Mouse (Mus musculus) urinary bladder, postnatal 4 days (tissue): ENCODE data around the gene Sult2b1.

Experiments used
- DNase-seq, 2 experiments: peaks; one replicate each; pipeline ENCODE4 v3.0.0; 2021 to 2022; ENCODE audit warnings: low spot score in 2 of 2

The Sult2b1 gene

DNA sequence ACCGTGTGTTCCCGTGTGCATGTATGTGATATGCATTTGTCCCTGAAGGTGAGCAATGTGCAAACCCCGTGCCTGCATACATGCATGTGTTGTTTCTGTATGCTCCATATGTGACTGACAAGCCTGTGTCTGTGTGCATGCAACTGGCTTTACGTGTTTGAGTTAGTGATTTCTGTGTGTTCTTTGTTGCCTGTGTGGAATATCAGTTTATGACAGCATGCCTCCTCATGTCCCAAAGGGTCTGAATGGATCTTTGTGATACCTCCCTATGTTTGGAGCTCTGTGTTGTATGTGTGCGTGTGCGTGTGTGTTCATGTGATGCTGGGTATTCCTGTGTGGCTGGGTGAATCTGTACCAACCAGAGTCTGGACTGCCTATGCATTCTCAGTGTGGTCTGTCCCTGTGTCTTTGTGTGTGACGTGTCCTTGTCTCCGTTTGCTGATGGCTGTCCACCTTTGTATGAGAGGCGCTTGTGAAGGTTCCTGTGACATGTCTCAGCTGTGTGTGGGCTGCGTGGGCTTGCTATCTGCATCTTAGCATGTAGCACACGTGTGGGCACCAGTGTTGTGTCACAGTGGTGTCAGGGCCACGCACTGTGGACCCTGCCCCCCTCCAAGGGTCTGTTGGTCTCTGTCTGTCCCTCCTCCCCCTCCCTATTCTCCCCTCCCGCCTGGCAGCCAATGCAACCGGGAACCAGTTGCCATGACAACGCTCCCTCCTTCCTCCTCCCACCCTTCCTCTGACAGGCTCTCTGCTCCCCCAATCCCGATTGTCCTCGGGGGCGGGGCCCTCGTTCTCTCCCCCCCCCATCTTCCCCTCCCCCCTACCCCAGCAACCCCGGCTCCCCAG is at the start of gene Sult2b1:
Gene Sult2b1 (minus strand): TSS at position 146 of the 849 bp plus-strand sequence.
- peak in 1 of 2 experiments; percentile 47 for DNase-seq

DNA sequence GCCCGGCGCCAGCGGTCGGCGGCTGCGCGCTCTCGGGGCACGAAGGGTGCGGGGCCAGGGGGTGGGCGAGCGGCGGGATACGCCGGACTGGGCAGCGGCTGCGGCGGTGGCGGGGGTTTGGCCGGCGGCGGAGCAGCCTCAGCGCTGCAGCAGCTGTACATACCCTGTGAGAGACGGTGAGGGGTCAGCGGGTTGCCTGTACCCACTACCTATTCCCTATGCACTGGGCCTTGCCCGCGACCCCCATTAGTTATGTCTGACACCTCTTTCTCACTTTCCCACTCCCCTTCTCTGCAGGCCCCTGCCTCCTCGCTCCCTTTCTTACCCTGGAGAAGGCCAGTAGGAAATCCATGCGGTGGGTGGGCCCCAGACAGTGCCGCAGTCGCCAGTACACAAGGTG is 49.5 kb upstream of the Sult2b1 start:
- DNase-seq = no peak

DNA sequence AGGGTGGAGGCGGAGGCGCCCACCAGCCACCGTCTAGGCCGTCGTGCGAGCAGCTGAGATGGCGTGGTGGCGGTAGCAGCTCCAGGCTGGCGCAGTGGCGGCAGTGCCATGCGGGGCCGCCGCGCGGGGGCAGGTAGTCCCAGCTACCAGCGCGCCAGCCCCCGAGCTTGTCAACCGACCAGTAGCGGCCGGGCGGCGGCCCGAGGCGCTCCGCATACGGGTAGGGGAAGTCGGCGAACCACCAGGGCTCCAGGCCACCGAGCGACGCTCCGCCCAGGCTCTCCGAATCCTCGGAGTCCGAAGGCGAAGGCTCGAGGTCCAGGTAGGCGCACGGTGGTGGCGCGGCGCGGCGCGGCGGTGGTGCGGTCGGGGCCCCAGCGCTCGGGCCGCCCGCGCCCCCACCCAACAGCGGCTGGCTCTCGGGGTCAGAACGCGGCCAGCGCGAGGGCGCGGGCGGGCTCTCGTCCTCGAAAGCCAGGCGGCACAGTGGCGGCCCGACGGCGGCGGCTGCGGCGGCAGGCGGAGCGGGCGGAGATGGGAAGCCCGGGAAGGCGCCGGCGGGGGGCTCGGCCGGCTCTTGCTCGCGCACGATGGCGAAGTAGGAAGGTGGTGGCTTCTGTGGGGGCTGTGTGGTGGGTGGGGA is 48.8 kb upstream of the Sult2b1 start:
- DNase-seq = no peak

DNA sequence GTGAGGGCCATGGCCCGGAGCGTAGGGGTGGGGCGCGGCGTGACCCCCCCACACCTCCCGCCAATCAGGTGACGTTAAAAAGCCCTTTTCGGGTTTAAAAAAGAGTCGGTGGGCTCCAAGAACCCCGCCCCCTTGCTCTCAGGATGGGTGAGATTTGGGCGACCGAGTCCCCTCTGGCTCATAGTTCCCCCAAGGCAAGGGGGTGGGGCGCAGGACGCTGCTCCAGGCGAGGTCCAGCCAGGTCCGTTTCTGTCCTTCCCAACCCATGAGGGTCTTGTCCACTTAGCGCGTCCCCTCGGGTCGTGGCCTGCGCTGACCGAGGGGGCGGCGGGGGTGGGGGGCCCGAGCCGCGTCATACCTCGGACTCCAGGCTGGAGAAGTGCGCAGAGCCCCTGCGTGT is 48.0 kb upstream of the Sult2b1 start:
- DNase-seq = no peak

DNA sequence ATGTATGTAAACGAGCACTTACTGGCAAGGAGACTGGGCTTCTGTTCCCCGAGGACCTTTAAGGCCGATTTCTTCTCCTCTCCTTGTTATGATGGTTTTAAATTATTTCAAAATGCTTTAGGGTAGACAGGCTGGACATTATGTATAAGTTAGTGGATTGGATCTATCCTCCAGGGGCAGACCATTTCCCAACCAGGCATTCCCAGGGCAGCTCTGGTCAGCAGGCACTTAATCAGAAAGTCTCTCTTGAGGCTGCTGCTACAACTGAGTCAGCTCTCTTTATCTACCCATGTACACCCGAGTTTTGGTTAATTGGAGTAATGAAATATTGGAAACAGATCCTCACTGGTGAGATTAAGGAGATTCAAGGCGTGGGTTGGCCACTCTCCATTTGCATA is 46.7 kb upstream of the Sult2b1 start:
- DNase-seq = no peak

DNA sequence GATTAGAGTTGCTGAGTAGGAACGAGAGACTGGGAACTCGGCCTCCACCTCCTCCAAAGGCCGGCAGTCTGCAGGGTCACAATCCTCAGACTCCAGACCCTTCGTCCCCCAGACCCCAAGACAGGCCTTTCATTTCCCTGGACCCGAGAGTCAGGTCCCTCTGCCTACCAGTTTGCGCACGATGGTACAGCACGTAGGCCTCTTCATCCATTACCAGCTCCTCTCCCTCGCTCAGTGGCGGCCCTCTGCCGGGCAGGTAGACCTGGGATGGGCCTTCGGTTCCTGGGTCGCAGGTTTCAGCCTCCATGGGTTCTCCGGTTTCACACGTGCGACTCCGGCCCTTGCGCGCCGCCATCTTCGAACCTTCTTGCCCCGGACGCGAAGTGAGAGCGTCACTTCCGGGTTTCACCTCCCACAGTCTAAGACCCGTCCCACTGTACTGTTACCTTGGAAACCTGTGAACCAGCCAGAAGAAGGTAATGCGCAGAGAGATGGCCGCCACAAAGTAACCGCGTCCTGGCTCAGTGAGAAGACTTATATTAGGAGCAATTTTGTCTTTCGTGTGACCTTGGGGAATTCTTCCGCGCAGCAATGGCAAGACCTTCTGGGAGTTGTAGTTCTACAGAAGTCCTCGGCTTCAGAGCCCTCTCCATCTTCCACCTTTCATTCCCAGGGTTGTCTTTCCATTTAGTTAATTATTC is 46.1 kb upstream of the Sult2b1 start, which contains the start of gene Grwd1:
Gene Grwd1 (minus strand): TSS at position 518 of the 701 bp plus-strand sequence.
- DNase-seq = peak; percentile 77 to 80

DNA sequence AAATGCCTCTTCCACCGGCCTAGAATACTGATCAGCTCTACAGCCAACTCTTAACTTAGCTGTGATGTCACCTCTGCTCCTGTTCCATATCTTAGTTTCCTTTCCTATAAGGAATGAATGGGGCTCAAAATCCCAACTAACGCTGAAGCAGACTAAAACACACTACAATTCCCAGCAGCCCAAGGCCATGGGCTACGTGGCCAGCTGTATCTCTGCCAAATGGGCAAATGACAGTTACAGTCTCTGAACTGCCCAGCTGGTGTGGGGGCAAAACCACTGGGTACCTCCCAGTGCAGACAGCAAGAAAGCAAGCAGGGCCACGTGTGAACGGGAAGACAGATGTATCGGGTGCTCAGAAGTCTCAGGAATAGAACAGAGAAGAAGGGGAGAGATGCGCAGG is 42.2 kb upstream of the Sult2b1 start:
- no peak for DNase-seq

DNA sequence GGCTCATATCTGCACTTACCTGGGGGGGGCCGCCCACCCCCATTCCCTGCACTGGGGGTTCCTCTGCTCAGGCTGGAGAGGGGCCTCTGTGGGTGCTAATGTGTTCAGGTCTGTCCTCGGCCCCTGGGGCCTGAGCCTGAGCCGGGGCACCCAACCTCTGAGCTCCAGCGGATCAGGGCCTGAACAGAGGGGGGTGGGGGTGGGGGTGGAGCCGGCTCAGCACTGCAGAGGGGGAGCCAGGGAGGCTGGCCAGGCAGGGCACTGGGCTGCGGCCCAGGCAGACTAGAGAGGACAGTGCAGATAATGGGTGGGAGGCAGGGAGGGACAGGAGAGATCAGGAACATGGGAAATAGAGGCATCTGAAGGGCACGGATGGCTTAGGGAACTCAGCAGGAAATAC is 40.1 kb upstream of the Sult2b1 start, which contains the start of gene Kcnj14:
Gene Kcnj14 (minus strand): TSS at position 185 of the 400 bp plus-strand sequence.
- no peak for DNase-seq

DNA sequence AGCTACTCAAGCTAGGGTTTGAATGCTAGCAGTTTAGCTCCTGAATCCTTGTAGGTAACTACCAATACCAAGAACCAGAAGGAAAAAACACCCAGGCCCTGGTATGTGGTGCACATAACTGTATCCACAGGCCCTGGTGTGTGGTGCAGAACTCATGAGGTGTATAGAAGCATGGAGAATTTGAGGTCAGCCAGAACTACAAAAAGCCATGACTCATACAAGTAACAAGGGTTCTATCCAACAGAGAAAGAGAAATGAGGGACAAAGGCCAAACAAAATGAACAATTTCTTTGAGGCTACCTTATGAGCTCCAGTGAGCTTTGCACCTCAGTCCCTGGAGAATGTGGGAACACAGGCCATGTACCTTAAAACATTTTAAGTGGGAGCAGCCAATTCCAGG is 36.4 kb upstream of the Sult2b1 start:
- DNase-seq = no peak

DNA sequence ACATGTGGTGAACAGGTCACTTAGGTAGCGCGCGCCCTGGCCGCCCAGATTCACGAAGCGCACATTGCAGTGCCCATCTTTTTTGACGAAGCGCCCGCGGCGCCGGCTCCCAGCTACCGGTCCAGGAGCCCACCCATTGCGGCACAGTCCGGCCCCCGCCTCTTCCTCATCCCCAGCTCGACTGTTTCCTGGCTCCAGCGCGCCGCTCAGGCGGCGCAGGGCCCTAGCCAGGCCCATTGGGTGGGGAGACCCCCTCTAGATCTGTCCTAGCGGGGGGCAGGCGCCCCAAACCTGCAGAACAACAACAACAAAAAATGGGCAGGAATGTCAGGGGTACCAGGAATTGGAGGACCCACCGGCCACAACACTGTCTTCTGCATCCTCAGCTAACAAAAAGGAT is 35.4 kb upstream of the Sult2b1 start:
- no peak for DNase-seq

DNA sequence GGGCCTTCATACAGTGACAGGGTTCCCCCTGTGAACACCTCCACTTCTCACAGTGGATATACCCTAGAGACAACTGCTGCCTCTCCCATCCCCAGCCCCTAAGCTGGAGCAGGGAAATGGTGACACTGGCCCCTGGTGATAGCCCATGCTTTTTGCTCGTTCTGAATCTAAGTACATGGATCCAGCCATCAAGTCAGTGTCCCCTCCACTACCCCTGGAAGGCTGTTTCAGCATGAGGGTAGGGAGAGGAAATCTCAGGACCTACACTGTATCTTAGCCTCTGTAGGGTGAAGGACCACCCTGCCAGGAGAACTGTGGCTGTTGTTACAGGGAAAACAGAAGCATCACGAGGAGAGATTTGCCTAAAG is 31.5 kb upstream of the Sult2b1 start:
- DNase-seq = no peak

DNA sequence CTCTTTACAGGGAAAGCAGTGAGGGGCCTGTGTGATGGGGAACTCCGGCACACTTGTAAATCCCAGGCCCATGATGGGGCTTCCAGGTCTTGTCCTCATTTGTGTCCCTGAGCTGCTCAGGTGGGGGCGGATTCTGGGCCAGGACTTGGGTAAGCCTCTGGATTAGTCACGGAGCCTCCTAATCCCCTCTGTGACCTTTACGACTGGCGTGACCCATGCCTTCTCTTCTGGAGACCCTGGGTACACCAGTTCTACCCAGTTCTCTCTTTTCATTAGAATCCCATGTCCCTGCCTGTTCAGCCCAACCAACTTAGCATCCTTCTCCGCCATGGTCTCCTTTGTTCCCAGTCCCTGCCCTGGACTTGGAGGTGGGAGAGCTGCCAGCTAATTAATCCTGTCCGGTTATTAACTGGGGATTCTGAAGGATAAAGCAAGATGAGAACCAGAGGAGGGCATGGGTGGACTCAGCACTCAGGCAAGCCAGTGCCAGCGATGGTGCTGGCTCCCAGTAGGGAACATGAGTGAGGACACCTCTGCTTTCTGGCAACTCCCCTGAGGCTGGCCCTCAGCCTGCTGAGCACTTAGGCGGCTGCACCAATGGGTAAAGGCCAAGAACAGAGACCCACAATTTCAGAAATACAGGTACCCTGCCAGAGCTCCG is 31.0 kb upstream of the Sult2b1 start:
- no peak for DNase-seq

DNA sequence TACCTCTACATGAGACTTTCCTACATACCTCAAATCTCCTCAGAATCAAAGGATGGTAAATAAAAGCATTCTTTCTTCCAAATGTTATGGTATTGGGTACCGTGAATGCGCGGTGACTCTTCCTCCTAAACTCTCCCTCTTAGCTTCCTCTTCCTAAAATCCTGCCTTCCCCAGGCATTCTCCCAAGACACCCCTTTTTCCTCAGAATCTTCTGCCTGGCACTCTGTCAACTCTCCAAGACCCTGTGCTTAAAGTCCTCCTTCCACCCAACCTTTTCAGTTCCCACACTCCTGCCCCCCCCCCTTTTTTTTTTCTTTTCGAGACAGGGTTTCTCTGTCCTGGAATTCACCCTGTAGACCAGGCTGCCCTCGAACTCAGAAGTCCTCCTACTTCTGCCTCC is 30.4 kb upstream of the Sult2b1 start:
- no peak for DNase-seq

DNA sequence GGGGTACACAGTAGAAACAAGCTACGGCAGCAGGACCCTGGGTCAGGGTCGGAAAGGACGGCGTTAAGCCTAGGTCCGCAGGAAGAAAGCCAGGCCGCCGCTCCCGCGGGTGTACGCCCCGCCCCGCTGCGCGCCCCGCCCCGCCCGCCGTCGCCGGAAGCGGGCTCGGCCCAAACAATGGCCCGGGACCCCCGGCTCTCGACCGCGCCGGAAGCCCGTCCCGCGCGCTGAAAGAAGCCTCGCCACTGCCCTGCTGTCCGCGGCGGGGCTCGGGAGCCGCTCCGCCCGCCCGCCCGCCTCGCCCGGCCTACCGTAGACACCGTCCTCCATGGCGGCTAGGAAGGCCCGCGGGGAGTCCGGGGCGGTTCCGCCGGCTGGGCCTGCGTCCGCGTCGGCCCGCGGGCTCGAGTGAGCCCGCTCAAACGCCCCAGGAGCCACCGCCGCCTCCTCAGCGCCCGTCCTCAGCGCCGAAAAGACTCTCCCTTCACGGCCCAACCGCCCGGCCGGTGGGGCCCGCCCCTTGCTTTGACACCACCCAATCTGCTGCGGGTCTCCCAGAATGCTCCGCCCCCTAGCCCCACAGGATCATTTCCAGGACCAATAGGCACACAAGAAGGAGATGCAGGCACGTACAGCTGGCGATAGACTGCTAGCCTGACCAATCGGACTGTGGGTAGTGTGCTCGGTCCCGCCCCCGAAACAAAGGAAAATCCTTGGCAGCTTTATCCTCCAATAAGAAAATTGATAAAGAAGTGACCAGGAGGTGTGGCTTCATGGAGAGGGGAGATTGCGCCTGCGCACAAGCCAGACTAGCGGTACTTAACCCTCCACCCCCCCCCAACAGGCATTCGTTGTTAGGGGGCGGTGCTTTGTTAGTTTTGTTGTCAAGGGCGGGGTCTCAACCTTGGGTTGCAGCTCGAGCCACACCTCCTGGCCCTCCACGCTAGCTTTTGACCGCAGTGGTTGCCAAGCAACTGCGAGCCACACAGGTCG is 29.6 kb upstream of the Sult2b1 start, which contains the start of gene Cyth2:
Gene Cyth2 (minus strand): TSS at position 795 of the 993 bp plus-strand sequence.
- DNase-seq = peak; percentile 97 to 99

DNA sequence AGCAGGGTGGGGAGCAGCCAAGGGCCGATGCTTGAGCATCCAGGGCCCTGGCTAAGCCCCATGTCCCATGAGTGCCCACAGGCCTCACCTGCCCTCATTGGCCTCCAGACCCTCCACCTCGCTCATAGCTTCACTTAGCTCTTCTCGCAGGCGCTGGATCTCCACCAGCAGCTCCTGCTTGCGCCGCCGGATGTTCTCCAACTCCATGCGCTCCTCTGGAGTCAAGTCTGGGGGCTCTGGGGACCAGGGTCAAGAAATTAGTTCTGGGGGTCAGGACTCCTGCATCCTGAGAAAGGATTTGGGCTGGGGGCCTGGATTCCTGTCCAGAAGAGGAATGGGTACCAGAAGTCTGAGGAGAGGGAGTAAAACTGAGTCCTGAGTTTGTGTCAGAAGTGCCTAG is 28.5 kb upstream of the Sult2b1 start:
- DNase-seq = no peak

DNA sequence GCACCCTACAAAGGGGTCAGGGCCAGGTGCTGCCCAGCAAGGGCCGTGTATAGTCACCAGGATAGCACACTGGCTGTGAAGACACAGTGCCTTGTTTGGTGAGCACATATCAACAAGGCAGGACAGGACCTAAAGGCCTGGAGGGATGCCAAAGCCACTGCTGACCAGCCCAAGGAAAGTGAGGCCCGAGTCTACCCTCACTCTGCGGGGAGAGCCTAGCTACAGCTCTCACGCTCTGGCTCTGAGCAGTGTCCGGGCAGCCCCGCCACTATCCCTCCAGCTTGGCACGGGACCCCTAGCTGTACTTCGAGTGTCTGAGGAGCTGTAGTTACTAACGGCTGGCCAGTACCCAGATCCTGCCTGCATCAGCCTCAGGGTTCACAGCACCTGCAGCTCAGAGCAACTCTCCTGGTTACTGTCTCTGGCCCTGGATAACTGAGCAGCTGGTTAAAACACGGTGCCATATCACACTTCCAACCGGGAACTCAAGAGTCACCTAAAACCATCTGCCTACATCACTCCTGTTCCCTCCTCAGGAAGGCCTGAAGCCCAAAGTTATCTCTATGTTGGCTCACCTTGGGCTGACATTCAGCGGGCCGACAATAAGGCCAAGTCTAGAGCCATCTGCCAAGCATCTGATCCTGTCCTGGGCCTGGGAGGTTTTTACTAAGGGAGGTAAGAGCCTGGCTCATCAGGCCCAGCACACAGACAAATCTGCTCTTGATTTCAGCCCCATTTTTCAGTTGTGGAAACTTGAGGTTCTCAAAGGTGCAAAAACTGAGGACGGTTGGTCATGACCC is 25.0 kb upstream of the Sult2b1 start:
- DNase-seq = no peak

DNA sequence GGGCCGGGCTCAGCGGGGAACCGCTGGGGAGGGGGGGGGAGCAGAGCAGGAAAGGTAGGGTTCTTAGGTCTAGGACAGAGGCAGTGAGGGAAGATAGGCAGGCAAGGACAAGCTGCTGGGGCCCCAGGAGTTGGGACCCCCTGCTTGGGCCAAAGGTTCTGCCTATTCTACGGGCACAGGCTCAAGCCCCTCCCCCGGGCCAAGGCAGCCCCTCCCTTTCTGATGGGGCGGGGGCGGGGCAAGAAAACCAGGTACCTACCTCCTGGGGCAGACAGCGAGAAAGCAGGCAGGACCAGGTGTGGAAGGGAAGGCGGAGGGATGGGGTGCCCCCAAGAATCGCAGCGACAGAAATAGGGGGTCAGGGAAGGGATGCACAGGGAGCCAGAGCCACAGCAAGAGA is 24.0 kb upstream of the Sult2b1 start:
- no peak for DNase-seq

DNA sequence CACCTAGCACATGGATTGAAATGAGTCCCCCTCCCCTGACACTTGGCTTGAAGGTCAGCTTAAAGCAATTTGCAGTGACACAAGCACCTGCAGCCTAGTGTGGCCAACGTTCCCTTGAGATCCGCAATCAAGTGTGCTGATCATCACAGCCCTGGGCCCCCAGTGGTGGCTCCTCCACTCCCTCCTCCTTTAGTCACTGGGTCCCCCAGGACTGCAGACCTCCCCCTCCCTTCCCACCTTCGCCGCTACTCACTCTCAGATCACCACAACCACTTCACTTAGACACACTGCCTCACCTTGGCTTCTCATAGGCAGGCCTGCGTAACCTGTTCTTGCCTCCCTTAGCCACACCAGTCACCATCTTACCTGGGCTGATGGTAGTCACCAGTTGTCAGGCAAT is 21.5 kb upstream of the Sult2b1 start:
- no peak for DNase-seq

DNA sequence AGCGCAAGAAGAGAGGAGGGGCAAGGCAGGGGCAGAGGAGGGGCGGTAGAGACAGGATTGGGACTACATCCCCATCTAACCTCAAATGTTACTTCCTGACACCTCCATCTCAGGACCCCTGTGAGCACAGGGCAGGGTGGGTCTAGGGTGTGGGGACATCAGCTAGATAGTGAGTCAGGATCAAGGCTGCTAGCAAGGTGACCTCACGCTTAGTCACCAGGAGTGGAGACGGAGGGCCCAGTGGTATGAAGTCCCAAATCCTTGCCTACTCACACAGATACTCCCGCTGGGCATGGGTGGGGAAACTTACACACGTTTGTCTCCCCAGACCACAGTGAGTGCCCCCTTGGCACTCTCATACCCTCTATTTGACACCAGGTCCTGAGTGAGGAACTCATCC is 18.1 kb upstream of the Sult2b1 start:
- no peak for DNase-seq

DNA sequence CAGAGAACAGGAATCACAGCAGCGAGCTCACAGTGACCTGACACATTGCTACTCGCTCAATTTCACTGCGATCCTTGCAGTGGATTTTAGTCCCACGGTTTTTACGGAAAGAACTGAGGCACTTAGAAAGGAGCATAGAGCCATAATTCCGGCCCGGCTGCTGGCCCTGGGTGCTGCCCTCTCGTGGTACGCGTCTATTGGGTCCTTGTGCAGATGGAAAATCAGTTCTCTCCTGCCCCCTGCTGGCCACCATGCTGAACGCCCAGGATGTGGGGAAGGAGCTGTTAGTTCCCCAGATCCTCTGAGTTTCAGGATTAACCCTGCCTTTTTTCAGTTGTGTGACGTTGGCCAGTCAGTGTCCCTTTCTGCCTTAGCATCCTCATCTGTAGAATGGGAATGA is 16.9 kb upstream of the Sult2b1 start:
- peak; percentile 82 to 93 for DNase-seq
